Mouse (Mus musculus) E14TG2a.4 (cell line): ENCODE data around the gene Cfap36.

ENCODE experiments used
- CTCF ChIP-seq: conservative IDR thresholded peaks from 2 replicates; pipeline ENCODE4 v1.5.1; 2014; ENCODE audit warnings: low read length
- NANOG ChIP-seq: IDR thresholded peaks from 2 replicates; pipeline ENCODE4 v1.6.1; 2014; ENCODE audit warnings: borderline replicate concordance, low read length, mixed read lengths
- POU5F1 ChIP-seq: IDR thresholded peaks from 2 replicates; pipeline ENCODE4 v1.6.1; 2014; ENCODE audit warnings: low read length, borderline replicate concordance

DNA sequence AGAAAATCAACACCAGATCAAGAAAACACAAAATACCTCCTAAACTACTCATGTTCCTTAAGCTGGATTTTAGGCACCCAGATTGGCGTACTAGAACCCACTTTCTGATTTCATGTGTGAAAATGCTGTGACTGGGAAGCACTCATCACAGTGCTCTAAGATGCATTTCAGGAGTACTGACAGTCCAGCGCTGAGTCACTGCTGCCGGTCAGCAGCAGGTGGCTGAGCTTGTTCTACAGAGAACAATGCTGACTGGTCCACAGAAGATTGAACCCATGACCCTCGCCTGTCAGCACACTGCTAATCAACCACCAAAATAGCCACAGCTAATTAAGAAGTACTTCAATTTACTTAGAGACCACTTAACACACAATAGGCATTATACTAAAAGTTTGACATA is 5.2 kb downstream of the Cfap36 start:
- TF ChIP-seq CTCF (no peak), POU5F1 (no peak), NANOG (no peak)
